Mouse (Mus musculus) forebrain, embryonic 11.5 days (tissue): ENCODE measurements around the gene Prr19. TPM values are rescaled to one million over a fixed set of nuclear protein-coding genes. Genes with fewer than 3 reads are reported as not detected.

ENCODE experiments used
- ATAC-seq: fragments of 200-750 bp; cut with Nextera tagmentation; replicated peaks from 2 replicates; pipeline ENCODE4 v1.8.0; 2017; ENCODE audit warnings: moderate TSS enrichment; ENCODE audit not compliant: low FRiP score
- DNase-seq: peaks from one replicate; pipeline ENCODE4 v3.0.0-alpha.2; 2017; ENCODE audit warnings: low spot score
- H3K27ac ChIP-seq: fragments of 300-500 bp; sonication (generic); 2 replicates; pipeline ENCODE4 v1.5.1; 2014; ENCODE audit warnings: low read depth, low read length
- H3K27me3 ChIP-seq: fragments of 300-500 bp; sonication (generic); 2 replicates; pipeline ENCODE4 v1.6.1; 2014; ENCODE audit warnings: mild to moderate bottlenecking, low read length, mixed read lengths; ENCODE audit not compliant: control insufficient read depth, insufficient read depth
- H3K36me3 ChIP-seq: fragments of 300-500 bp; sonication (generic); 2 replicates; pipeline ENCODE4 v1.6.1; 2014; ENCODE audit warnings: mild to moderate bottlenecking, low read length, moderate library complexity, mixed read lengths; ENCODE audit not compliant: control insufficient read depth, insufficient read depth
- H3K4me1 ChIP-seq: fragments of 300-500 bp; sonication (generic); replicated peaks from 2 replicates; pipeline ENCODE4 v1.6.1; 2014; ENCODE audit warnings: low read length, mixed read lengths; ENCODE audit not compliant: control insufficient read depth, insufficient read depth
- H3K4me2 ChIP-seq: fragments of 300-500 bp; sonication (generic); 2 replicates; pipeline ENCODE4 v1.6.1; 2014; ENCODE audit warnings: low read depth, mild to moderate bottlenecking, low read length, moderate library complexity, mixed read lengths; ENCODE audit not compliant: severe bottlenecking
- H3K4me3 ChIP-seq: fragments of 300-500 bp; sonication (generic); 2 replicates; pipeline ENCODE4 v1.5.1; 2014; ENCODE audit warnings: low read depth, low read length
- H3K9ac ChIP-seq: fragments of 300-500 bp; sonication (generic); 2 replicates; pipeline ENCODE4 v1.6.1; 2014; ENCODE audit warnings: low read length
- H3K9me3 ChIP-seq: fragments of 300-500 bp; sonication (generic); 2 replicates; pipeline ENCODE4 v1.6.1; 2016; ENCODE audit warnings: low read length, mixed read lengths; ENCODE audit not compliant: control insufficient read depth
- WGBS: fragments of 180-500 bp; shearing (Covaris S2); extraction: QIAGEN DNeasy Blood & Tissue Kit; methylation state at CpG from one replicate; pipeline ENCODE4 v1.1.7; 2014; 5-methylcytosine and 5-hydroxymethylcytosine counted together
- polyA plus RNA-seq: library from polyadenylated mRNA; unstranded; fragments of >200 nt; fragmentation: Nextera tagmentation; extraction: Ambion mirVana; gene quantifications from 2 replicates; pipeline ENCODE4 v1.2.1, GENCODE M21; 2014

Prr19 gene
- polyA plus RNA-seq, 1 experiment from 2014 or later, result 1.1 TPM

DNA sequence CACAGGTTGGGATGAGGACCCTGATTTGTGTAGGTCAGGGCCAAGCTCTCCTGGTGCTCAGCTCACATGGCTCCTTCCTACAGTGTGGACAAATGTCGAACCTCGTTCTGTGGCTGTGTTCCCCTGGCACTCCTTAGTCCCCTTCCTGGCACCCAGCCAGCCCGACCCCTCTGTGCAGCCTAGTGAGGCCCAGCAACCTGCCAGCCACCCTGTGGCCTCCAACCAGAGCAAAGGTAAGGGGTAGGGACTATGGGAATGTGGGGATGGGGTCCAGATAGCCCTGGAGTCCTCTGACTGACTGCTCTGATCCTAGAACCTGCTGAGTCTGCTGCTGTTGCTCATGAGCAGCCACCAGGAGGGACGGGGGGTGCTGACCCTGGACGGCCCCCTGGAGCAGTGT is 16.4 kb upstream of the Prr19 start:
- Histone ChIP-seq H3K27ac (no peak overlapping the region), H3K36me3 (peaks cover 36% of the 10 kb centered on the region), H3K4me3 (no peak overlapping the region; the same call in 1 of the 2 replicates), H3K4me2 (no peak overlapping the region), H3K27me3 (no peaks in the 10 kb centered on the region), H3K9ac (no peak overlapping the region), H3K9me3 (no peaks in the 10 kb centered on the region; the same call in 1 of the 2 replicates), H3K4me1 (peaks cover 28% of the 10 kb centered on the region)
- 91% methylated on average over 5 of the region's 5 CpGs for WGBS
- DNase-seq, result no peak
- no peak for ATAC-seq

DNA sequence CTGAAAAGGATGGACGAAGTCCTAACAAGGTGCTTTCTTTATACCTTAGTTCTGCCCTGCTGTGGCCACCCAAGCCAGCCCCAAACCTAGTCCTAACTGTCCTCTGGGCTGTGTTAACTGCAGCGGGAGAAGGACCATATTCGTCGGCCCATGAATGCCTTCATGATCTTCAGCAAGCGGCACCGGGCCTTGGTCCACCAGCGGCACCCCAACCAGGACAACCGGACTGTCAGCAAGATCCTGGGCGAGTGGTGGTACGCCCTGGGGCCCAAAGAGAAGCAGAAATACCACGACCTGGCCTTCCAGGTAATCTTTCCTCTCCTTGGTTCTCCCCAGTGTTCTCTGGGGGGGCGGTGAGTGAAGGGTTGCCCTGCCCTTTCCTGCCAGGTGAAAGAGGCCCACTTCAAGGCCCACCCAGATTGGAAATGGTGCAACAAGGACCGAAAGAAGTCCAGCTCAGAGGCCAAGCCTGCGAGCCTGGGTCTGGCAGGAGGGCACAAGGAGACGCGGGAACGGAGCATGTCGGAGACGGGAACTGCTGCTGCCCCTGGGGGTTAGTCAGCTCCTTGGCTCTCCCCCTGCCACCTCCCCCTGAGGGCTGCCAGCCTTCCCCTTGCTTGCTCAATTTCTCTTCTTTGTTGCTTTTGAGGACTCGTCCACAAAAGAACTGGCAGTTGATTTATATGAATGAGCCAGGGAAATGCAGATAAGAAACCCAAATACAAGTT is 15.5 kb upstream of the Prr19 start:
- H3K9ac ChIP-seq, result no peak overlapping the region
- no peaks in the 10 kb centered on the region for H3K27me3 ChIP-seq
- H3K4me1 ChIP-seq, result peaks cover 19% of the 10 kb centered on the region
- 93% methylated on average over 20 of the region's 20 CpGs for WGBS
- no peak for DNase-seq
- H3K36me3 ChIP-seq, result peaks cover 39% of the 10 kb centered on the region
- H3K9me3 ChIP-seq, result no peaks in the 10 kb centered on the region; the same call in 1 of the 2 replicates
- H3K27ac ChIP-seq, result no peak overlapping the region
- no peak for ATAC-seq
- no peak overlapping the region; the same call in 1 of the 2 replicates for H3K4me3 ChIP-seq
- no peak overlapping the region for H3K4me2 ChIP-seq

DNA sequence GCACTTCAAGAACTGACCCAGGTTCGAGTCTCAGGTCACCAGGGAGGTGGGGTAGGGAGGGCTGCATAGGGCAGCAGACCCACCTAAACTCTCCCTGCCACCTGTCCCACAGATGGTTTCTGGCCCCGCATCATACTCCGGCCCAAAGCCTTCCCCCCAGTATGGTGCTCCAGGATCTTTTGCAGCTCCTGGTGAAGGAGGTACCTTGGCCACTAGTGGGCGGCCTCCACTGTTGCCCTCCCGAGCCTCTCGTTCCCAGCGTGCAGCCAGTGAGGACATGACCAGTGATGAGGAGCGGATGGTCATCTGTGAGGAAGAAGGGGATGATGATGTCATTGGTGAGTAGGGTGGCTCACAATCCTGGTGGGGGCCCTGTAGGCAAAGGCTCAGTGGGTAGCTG is 14.2 kb upstream of the Prr19 start:
- Histone ChIP-seq H3K27me3 (no peaks in the 10 kb centered on the region), H3K4me1 (peaks cover 12% of the 10 kb centered on the region; the same call in 1 of the 2 replicates), H3K4me3 (no peak overlapping the region), H3K9ac (no peak overlapping the region), H3K36me3 (peaks cover 41% of the 10 kb centered on the region), H3K9me3 (no peaks in the 10 kb centered on the region; the same call in 1 of the 2 replicates), H3K4me2 (no peak overlapping the region), H3K27ac (no peak overlapping the region)
- ATAC-seq (no peak), DNase-seq (no peak)
- WGBS, result 87% methylated on average over 8 of the region's 8 CpGs

DNA sequence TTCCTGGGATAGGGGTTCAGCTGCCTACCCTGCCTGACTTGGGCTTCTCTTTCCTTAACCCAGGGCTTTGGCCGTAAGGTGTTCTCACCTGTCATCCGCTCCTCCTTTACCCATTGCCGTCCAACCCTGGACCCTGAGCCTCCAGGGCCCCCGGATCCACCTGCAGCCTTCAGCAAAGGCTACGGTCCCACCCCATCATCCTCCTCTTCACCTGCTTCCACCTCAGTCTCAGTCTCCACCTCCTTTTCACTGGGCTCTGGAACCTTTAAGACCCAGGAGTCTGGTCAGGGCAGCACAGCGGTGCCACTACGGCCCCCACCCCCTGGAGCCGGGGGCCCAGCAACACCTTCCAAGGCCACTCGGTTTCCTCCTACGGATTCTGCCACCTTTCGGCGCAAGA is 13.2 kb upstream of the Prr19 start:
- H3K27ac ChIP-seq, result no peak overlapping the region
- H3K9me3 ChIP-seq, result no peaks in the 10 kb centered on the region; the same call in 1 of the 2 replicates
- peaks cover 12% of the 10 kb centered on the region; the same call in 1 of the 2 replicates for H3K4me1 ChIP-seq
- ATAC-seq, result no peak
- WGBS, result 95% methylated on average over 12 of the region's 12 CpGs
- no peak overlapping the region for H3K4me3 ChIP-seq
- H3K36me3 ChIP-seq, result peaks cover 50% of the 10 kb centered on the region
- H3K27me3 ChIP-seq, result no peaks in the 10 kb centered on the region
- no peak overlapping the region for H3K9ac ChIP-seq
- no peak for DNase-seq
- H3K4me2 ChIP-seq, result no peak overlapping the region

DNA sequence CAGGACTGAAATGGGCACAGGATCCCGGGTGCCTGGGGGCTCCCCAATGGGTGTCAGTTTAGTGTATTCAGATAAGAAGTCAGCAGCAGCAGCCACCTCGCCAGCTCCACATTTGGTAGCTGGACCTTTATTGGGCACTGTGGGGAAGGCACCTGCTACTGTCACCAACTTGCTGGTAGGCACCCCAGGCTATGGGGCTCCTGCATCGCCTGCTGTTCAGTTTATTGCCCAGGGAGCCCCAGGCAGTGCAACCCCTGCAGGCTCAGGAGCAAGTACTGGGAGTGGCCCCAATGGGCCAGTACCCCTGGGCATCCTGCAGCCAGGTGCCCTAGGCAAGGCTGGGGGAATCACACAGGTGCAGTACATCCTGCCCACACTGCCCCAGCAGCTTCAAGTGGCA is 12.5 kb upstream of the Prr19 start:
- H3K36me3 ChIP-seq, result peaks cover 53% of the 10 kb centered on the region
- H3K27ac ChIP-seq, result no peak overlapping the region
- no peak for ATAC-seq
- 92% methylated on average over 3 of the region's 3 CpGs for WGBS
- no peaks in the 10 kb centered on the region; the same call in 1 of the 2 replicates for H3K9me3 ChIP-seq
- H3K27me3 ChIP-seq, result no peaks in the 10 kb centered on the region
- H3K4me1 ChIP-seq, result peaks cover 7% of the 10 kb centered on the region; the same call in 1 of the 2 replicates
- H3K9ac ChIP-seq, result no peak overlapping the region
- no peak for DNase-seq
- no peak overlapping the region for H3K4me3 ChIP-seq
- H3K4me2 ChIP-seq, result no peak overlapping the region

DNA sequence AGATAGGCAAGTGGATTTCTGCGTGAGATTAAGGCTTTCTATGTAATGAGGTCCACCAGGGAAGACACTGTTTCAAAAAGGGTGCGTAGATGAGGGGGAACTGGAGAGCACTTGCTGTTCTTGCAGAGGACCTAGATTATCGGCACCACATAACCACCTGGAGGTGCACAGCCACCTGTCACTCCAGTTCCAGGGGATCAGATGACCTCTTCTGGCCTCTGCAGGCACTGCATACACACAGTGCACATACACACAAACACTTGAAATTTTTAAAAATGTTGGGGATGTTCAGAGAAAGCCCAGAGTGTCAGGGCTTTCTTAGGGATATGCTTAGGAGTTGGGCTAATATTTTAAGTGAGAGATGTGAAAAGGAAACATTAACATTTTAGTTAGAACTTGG is 11.3 kb upstream of the Prr19 start:
- DNase-seq, result no peak
- Histone ChIP-seq H3K4me3 (no peak overlapping the region), H3K4me2 (no peak overlapping the region), H3K4me1 (0 out of 2 replicates have a peak, but pooled peaks cover 2% of the 10 kb centered on the region), H3K27me3 (no peaks in the 10 kb centered on the region), H3K9me3 (no peaks in the 10 kb centered on the region; the same call in 1 of the 2 replicates), H3K27ac (no peak overlapping the region), H3K36me3 (peaks cover 53% of the 10 kb centered on the region), H3K9ac (no peak overlapping the region)
- WGBS, result 95% methylated on average over 3 of the region's 3 CpGs
- no peak for ATAC-seq

DNA sequence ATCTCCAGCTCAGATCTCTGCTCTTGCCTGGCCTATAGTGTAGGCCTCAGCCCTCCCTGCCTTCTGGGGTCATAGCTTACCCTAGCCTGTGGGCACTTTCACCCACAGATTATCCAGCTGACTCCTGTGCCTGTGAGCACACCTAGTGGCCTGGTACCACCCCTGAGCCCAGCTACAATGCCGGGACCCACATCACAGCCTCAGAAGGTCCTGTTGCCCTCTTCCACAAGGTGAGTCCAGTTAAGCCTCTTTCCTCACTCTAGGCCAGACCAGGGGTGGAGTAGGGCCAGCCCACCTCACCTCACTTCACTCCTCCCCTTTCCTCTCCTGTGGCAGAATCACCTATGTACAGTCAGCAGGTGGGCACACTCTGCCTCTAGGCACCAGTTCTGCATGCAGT is 10.7 kb upstream of the Prr19 start:
- DNase-seq (no peak), ATAC-seq (no peak)
- no peak overlapping the region for H3K4me2 ChIP-seq
- H3K27ac ChIP-seq, result no peak overlapping the region
- H3K9ac ChIP-seq, result no peak overlapping the region
- H3K4me1 ChIP-seq, result 0 out of 2 replicates have a peak, but pooled peaks cover 2% of the 10 kb centered on the region
- 100% methylated on average over 1 of the region's 1 CpGs for WGBS
- H3K27me3 ChIP-seq, result no peaks in the 10 kb centered on the region
- H3K36me3 ChIP-seq, result peaks cover 48% of the 10 kb centered on the region
- H3K9me3 ChIP-seq, result no peaks in the 10 kb centered on the region; the same call in 1 of the 2 replicates
- H3K4me3 ChIP-seq, result no peak overlapping the region

DNA sequence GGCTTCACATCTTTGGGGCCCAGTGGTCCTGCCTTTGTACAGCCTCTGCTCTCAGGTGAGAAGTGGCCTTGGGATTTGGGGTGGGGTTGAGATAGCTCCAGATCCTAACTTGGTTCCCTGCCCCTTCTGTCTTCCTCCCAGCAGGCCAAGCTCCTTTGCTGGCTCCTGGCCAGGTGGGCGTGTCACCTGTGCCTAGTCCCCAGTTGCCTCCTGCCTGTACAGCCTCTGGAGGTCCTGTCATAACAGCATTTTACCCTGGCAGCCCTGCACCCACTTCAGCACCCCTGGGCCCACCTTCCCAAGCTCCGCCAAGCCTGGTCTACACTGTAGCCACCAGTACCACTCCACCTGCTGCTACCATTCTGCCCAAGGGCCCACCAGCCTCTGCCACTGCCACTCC is 10.3 kb upstream of the Prr19 start:
- Histone ChIP-seq H3K27me3 (no peaks in the 10 kb centered on the region), H3K4me3 (no peak overlapping the region), H3K36me3 (peaks cover 45% of the 10 kb centered on the region), H3K9me3 (no peaks in the 10 kb centered on the region; the same call in 1 of the 2 replicates), H3K4me1 (0 out of 2 replicates have a peak, but pooled peaks cover 2% of the 10 kb centered on the region), H3K9ac (no peak overlapping the region), H3K4me2 (no peak overlapping the region), H3K27ac (no peak overlapping the region)
- WGBS, result 87% methylated on average over 2 of the region's 2 CpGs
- ATAC-seq, result no peak
- DNase-seq, result no peak

DNA sequence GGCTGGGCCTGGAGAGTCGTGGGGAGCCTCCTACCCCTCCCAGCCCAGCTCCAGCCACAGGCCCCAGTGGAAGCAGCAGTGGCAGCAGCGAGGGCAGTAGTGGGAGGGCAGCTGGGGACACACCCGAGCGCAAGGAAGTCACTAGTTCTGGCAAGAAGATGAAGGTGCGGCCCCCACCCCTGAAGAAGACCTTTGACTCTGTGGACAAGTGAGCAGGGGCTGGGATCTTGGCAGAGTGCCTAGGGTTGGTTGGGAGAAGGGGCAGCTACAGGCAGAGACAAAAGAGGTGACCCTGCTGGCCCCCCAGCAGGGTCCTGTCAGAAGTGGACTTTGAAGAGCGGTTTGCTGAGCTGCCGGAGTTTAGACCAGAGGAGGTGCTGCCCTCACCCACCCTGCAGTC is 9.1 kb upstream of the Prr19 start:
- H3K4me1 ChIP-seq, result peaks cover 5% of the 10 kb centered on the region; the same call in 1 of the 2 replicates
- H3K9me3 ChIP-seq, result no peaks in the 10 kb centered on the region; the same call in 1 of the 2 replicates
- H3K4me3 ChIP-seq, result no peak overlapping the region
- no peaks in the 10 kb centered on the region for H3K27me3 ChIP-seq
- ATAC-seq, result no peak
- no peak overlapping the region for H3K27ac ChIP-seq
- H3K4me2 ChIP-seq, result no peak overlapping the region
- no peak overlapping the region; the same call in 1 of the 2 replicates for H3K9ac ChIP-seq
- 74% methylated on average over 7 of the region's 7 CpGs for WGBS
- no peak for DNase-seq
- H3K36me3 ChIP-seq, result peaks cover 37% of the 10 kb centered on the region
